In the genomic region with DNA sequence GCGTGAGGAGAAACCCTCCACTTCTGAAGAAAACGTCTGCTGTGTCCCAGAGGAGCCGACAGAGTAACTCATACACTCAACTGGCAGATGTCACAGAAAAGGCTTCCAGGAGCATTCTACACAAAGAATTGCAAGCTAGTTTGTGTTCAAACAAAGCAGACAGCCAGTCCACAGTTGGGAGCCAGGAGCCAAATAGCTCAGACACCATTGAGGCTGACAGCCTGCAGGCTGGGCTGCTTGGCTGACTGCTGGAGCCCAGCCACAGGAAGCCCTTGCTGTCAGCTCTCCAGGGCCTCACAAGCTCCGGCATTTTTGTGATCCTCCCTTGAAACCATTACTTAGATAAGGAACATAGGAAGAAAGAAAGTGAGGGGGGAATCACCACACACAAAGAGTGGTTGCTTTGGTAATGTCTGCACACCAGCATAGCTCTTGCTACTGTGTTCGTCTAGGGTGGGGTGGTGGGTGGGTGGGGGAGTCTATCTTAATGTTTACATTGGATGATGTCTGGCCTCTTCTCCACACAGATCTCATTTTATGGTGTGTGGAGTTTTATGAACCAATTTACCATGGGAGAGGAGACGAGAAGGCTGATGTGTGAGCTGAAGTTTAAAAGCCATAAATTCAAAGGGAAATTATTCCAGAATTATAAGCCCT, we compare ENCODE assay signal across 10 mouse cellular contexts.
A peak's percentile ranks its signal among the peaks of the same experiment; 100 is the strongest.
DNase-seq lines count a peak whose midpoint lies in the region; ATAC-seq lines count a peak whose summit lies in the region.
"Had no signal": no experiment of that assay in that cellular context is flagged by ENCODE, and none has a peak within 500 bp of the region (broad histone marks: within the 10 kb centered on the region; RNA-seq: fewer than 3 reads in every experiment).

No protein-coding gene starts in this region.

- peaks cover 2% of the 10 kb centered on the region for H3K4me1 ChIP-seq in forebrain, embryonic 16.5 days (replicated peaks; ENCODE audit: control insufficient read depth, insufficient read depth, low read length)
- H3K4me1 ChIP-seq: liver, embryonic 15.5 days had no signal

- H3K36me3 ChIP-seq in forebrain, embryonic 16.5 days (ENCODE audit: control insufficient read depth, insufficient read depth): no peaks in the 10 kb centered on the region
- H3K36me3 ChIP-seq: embryonic facial prominence, embryonic 15.5 days; liver, embryonic 15.5 days had no signal

- H3K9ac ChIP-seq in forebrain, embryonic 16.5 days (replicated peaks; ENCODE audit: low read depth, low read length): no peak overlapping the region
- H3K9ac ChIP-seq: embryonic facial prominence, embryonic 15.5 days; liver, embryonic 15.5 days had no signal

- no peaks in the 10 kb centered on the region for H3K27me3 ChIP-seq in forebrain, embryonic 16.5 days (replicated peaks; ENCODE audit: control insufficient read depth, insufficient read depth, low read length)
- H3K27me3 ChIP-seq: embryonic facial prominence, embryonic 15.5 days; liver, embryonic 15.5 days had no signal

- no peak overlapping the region for H3K27ac ChIP-seq in forebrain, embryonic 16.5 days (ENCODE audit: low read length)
- H3K27ac ChIP-seq: embryonic facial prominence, embryonic 15.5 days; liver, embryonic 15.5 days had no signal

- peak; percentile 2 for DNase-seq in heart, adult 8-10 months (ENCODE audit: low spot score)
- DNase-seq in heart, adult 18-20 months: no peak
- DNase-seq in brain, embryonic 18.5 days (ENCODE audit: low read depth, low spot score): peak; percentile 49
- DNase-seq in kidney, postnatal 14 days: peak; percentile 53
- DNase-seq in ovary, postnatal 10 days (ENCODE audit: low spot score): peak; percentile 9
- DNase-seq in spleen, postnatal 10 days (ENCODE audit: low spot score in 2 of 2): no peak
- no peak for DNase-seq in MN1 (ENCODE audit: low spot score)

- H3K4me2 ChIP-seq in forebrain, embryonic 16.5 days (ENCODE audit: low read length): no peak overlapping the region
- H3K4me2 ChIP-seq: embryonic facial prominence, embryonic 15.5 days; liver, embryonic 15.5 days had no signal

- H3K4me3 ChIP-seq in forebrain, embryonic 16.5 days (replicated peaks; ENCODE audit: low read length): no peak overlapping the region
- H3K4me3 ChIP-seq: embryonic facial prominence, embryonic 15.5 days; liver, embryonic 15.5 days had no signal

- ATAC-seq in forebrain, embryonic 16.5 days: peak; percentile 89

- no peaks in the 10 kb centered on the region for H3K9me3 ChIP-seq in forebrain, embryonic 16.5 days (ENCODE audit: control insufficient read depth, low read length)
- H3K9me3 ChIP-seq: embryonic facial prominence, embryonic 15.5 days; liver, embryonic 15.5 days had no signal

- 15% methylated on average over 6 of the region's 6 CpGs for WGBS in forebrain, embryonic 16.5 days

Comparison
In these comparisons a context has a peak if more than half of its experiments do, and no peak if none do; other contexts are left out.
1. DNase-seq: peak in heart, adult 8-10 months (single experiment), brain, embryonic 18.5 days (single experiment), kidney, postnatal 14 days (single experiment) and ovary, postnatal 10 days (single experiment); none in heart, adult 18-20 months (0 of 2), spleen, postnatal 10 days (0 of 2) and MN1 (single experiment).